Mouse (Mus musculus) adrenal gland, postnatal 4 days (tissue): ENCODE data around the gene Il23r. TPM values are rescaled to one million over a fixed set of nuclear protein-coding genes. Genes with fewer than 3 reads are reported as not detected.

ENCODE experiments used
- DNase-seq, 2 experiments: peaks; one replicate each; pipeline ENCODE4 v3.0.0; 2021 to 2022; ENCODE audit warnings: low spot score in 2 of 2, mixed read lengths in 2 of 2
- total RNA-seq, 2 experiments: library from RNA; stranded (reverse); gene quantifications; 2 replicates each; pipeline ENCODE4 v1.2.3; 2021

The Il23r gene
- total RNA-seq, 2 experiments from 2014 or later, result 0.28 to 0.39 TPM

DNA sequence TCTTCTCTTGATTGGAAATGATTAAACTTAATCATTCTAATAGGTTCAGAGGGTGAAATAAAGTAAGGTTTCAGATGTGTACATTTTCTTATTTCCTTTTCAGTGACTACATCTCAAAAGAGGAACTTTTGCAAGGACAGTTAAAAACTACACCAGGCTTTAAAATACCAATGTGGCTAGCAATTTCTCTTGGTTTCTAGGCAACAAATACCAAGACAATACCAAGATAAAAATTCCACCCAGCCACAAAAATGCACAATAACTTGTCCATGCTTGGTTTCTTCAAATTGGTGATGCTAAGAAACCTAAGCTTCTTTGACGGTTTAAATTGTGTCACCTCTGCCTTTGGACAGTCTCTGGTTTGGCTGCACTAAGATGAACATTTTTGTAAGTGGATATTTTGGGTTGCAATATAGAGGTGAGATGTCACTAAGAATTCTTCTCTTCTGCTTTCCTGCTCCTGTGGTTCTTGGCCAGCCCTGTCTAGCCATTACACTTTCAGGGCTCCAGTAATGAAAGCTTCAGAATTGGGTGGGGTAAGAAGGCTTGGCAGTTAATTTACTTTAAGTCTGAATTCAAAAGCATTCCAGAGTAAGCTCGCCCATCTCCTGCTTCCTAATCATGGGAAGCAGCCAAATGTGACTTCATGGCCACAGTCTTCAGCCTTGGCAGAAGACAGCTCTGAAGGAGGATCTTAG lies 56.8 kb downstream of the Il23r start:
- DNase-seq, result no peak

DNA sequence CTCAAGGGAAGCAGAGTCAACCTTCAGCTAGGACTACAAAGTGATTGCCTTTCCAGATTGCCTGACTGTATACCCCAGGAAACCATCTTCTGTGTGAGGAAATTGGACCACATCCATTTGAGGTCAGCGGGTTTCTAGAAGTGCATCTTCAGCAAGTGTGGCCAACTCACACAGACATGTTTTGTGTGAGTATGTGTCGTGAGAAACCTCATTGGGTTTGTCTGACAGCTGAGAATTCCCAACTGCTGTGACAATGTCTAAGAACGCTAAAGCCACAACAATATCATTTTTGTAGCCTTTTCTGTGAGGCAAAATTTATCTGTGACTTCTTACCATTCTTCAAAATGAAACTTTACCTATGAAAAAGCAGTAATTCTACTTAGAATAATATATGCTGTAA lies 59.8 kb downstream of the Il23r start:
- no peak for DNase-seq

DNA sequence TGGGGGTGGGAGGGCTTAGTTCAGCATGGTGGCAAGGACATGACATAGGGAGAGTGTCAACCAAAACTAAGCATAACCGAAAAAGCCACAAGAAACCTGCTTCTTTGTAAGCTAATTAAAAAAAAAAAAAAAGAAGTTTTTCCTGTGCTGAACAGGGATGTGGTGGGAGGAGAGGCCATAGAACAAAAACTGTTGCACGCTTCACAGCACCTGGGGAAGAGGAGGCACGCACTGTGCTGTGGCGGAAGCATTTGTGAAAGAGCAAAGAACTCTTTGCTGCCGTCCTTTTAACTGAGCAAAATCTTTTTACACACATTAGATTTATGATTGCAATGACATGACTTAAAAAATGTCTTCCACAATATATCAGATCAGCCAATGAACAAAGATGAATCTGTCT lies 69.9 kb downstream of the Il23r start:
- DNase-seq, result no peak

DNA sequence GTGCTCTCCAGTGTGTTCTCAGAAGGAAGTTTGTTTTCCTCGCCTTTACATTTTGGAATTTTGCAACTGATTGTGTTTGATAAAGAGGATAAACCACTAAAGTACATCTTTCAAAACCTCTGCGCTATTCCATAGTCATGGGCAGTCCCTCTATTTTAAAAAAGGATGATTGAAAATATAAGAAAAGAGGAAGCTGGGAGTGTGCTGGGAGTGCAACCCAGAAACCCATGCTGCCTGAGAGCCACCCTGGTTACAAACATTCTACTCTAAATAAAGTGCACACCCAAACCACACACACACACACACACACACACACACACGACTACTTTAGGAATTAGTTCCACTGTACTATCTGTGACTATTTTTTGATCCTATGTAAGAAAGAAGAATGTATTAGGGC lies 75.1 kb downstream of the Il23r start:
- DNase-seq, result no peak

DNA sequence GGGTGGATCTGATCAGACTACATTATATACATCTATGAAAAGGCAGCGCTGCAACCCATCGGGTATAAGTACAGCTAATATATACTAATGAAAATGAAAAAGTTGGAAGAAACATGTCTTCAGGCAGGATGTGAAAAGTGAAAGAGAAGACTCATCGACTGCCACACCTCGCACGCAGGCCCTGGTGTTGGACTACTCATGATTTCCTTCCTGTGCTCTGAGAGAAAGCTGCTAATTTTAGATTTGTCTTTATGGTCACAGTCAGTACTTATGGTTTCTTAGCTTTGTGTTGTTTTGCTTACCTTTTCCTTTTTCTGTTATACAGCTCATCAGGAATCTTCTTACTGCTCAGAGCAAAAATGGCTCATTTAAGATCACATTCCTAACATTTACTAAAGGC lies 76.4 kb downstream of the Il23r start:
- no peak for DNase-seq

DNA sequence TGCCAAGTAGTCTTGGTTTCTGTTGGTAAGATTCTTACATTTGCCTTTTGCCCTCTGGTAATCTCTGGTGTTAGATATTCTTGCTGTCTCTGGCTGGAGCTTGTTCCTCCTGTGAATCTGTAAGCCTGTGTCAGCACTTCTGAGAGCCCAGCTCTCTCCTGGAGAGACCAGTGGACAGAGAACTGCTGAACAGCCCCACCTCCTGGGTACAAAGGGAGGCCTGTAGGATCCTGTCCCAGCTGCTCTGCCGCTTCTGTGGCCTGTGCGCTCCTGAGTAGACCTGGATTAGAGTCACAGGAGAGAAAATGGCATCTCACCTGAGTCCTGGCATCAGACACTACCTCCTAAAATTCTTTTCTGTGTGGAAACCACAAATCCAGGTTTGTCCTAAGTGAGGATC lies 78.3 kb downstream of the Il23r start:
- DNase-seq, result no peak

DNA sequence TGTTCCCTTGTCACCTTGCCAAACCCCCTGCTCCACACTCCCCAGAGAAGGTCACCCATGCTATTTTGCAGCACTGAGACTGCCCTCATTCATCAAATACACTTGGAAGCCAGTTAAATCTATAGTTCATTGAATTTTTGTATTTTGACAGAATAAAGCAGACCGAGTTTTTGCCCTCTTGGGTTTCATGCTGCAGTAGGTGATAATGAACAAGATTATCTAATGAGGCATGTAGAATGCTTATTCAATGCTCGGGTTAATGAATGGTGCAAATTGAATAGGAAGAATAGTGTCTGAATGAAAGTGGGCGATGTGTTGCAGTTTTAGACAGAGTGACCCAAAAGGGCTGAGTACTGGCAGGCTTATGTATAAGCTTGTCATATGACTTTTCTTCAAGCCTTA lies 86.4 kb downstream of the Il23r start:
- no peak for DNase-seq

DNA sequence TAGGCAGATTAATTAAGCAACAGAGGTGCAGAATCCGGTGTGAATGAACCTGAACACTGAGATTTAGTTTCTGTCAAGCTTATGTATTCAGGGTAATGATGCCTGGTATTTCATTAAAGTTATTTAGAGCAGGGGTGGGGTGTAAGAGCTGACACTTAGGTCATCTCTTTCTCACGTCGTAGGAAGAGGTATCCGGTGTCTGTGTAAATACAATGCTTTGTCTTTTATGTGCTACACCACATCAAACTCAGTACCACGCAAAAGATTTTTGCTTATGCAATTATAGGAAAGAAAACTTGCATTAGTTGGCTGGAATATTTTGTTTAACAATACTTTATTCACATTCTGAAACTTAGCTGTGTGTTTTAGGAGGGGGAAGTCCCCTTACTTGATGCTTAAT lies 92.1 kb downstream of the Il23r start:
- DNase-seq, result no peak

DNA sequence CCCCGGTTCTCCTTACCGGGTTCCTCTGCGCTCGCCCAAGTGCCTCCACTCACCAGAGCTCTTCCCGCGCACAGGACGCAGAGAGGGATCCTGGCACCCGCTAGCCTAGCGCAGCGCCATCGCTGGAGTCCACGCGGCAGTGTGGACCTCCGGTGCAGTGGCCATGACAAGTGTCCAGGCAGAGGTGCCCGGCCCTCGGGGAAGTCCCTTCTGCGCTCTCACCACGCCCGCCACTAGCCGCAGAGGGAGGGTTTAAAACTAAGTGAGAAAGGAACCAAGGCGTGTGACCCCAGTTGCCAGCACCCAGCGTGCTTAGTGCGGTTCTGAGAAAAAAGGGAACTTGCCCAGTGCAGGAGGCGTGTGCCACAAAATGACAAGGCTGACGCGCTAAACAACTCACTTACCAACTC lies 115.7 kb downstream of the Il23r start, which contains the start of gene Il12rb2:
Gene Il12rb2, minus strand, starts transcription at position 207 of the 410 bp plus-strand sequence.
- no peak for DNase-seq

Other genes starting within 250 kb of the Il23r start
- under 1 TPM; 0.14 to 0.31 TPM for gene Il12rb2, start 115.7 kb downstream of the Il23r start, total RNA-seq
- gene Tacstd2, start 43.9 kb upstream of the Il23r start, total RNA-seq, result 1 to 10 TPM in 1 of 2 experiments, under 1 TPM in 1; 0.23 to 3.4 TPM